In genomic region chr1:113089466-113089865, GRCm38 (mm10) we compare ENCODE assay signal across 19 mouse cellular contexts.
A peak's percentile ranks its signal among the peaks of the same experiment; 100 is the strongest.
DNase-seq lines count a peak whose midpoint lies in the region; ATAC-seq and TF ChIP-seq lines count a peak whose summit lies in the region.
"Had no signal": no experiment of that assay in that cellular context is flagged by ENCODE, and none has a peak within 500 bp of the region (broad histone marks: within the 10 kb centered on the region; RNA-seq: fewer than 3 reads in every experiment).

No protein-coding gene starts in this region.

- H3K9me3 ChIP-seq in intestine, embryonic 15.5 days: no peaks in the 10 kb centered on the region
- H3K9me3 ChIP-seq in intestine, postnatal 0 days (ENCODE audit: control insufficient read depth): no peaks in the 10 kb centered on the region
- no peaks in the 10 kb centered on the region for H3K9me3 ChIP-seq in intestine, embryonic 16.5 days (ENCODE audit: control insufficient read depth, low read length)
- no peaks in the 10 kb centered on the region for H3K9me3 ChIP-seq in midbrain, postnatal 0 days (ENCODE audit: low read length)

- H3K9ac ChIP-seq in intestine, embryonic 15.5 days: no peak overlapping the region
- no peak overlapping the region for H3K9ac ChIP-seq in intestine, postnatal 0 days (ENCODE audit: low read depth, low read length)
- no peak overlapping the region for H3K9ac ChIP-seq in intestine, embryonic 16.5 days (ENCODE audit: low read depth, low read length)
- no peak overlapping the region for H3K9ac ChIP-seq in midbrain, postnatal 0 days (replicated peaks; ENCODE audit: low read length, poor library complexity, severe bottlenecking)

- TF ChIP-seq CTCF in intestine, postnatal 0 days (IDR thresholded peaks at IDR 0.05; ENCODE audit: low read depth): no peak
- no peak for TF ChIP-seq CTCF in midbrain, postnatal 0 days (IDR thresholded peaks at IDR 0.05)

- no peak for DNase-seq in midbrain, postnatal 0 days (ENCODE audit: low spot score)
- DNase-seq: adrenal gland, adult 2 months; adrenal gland, adult 8-10 months; adrenal gland, postnatal 10 days; adrenal gland, postnatal 14 days; adrenal gland, postnatal 25 days; adrenal gland, postnatal 36 days; B cell, adult 2 months; cerebellum, adult 11 months; cerebellum, adult 11-12 months; cerebellum, adult 18-20 months had no signal

- no peak overlapping the region for H3K4me2 ChIP-seq in intestine, embryonic 15.5 days (replicated peaks)
- no peak overlapping the region for H3K4me2 ChIP-seq in intestine, postnatal 0 days (replicated peaks; ENCODE audit: low read depth)
- no peak overlapping the region for H3K4me2 ChIP-seq in intestine, embryonic 16.5 days (ENCODE audit: low read depth, low read length)
- H3K4me2 ChIP-seq in midbrain, postnatal 0 days (ENCODE audit: low read depth, low read length, poor library complexity, severe bottlenecking): no peak overlapping the region

- H3K27ac ChIP-seq in intestine, embryonic 15.5 days: no peak overlapping the region
- no peak overlapping the region for H3K27ac ChIP-seq in intestine, postnatal 0 days (ENCODE audit: low read depth, low read length)
- no peak overlapping the region for H3K27ac ChIP-seq in intestine, embryonic 16.5 days (ENCODE audit: low read length)
- H3K27ac ChIP-seq in midbrain, postnatal 0 days (ENCODE audit: low read depth, low read length): no peak overlapping the region

- peak; percentile 59 for ATAC-seq in intestine, embryonic 15.5 days
- ATAC-seq in intestine, postnatal 0 days: no peak
- peak; percentile 72 for ATAC-seq in intestine, embryonic 16.5 days
- ATAC-seq in midbrain, postnatal 0 days (ENCODE audit: low FRiP score): no peak
- ATAC-seq: activated CD4-positive, CD25-positive, alpha-beta regulatory T cell, adult 4 months; CD4-positive, CD25-positive, alpha-beta regulatory T cell, adult 4 months; Patski had no signal

- H3K36me3 ChIP-seq in intestine, embryonic 15.5 days: no peaks in the 10 kb centered on the region
- H3K36me3 ChIP-seq in intestine, postnatal 0 days (ENCODE audit: control insufficient read depth, insufficient read depth): no peaks in the 10 kb centered on the region
- no peaks in the 10 kb centered on the region for H3K36me3 ChIP-seq in intestine, embryonic 16.5 days (ENCODE audit: control insufficient read depth, insufficient read depth, low read length)
- no peaks in the 10 kb centered on the region for H3K36me3 ChIP-seq in midbrain, postnatal 0 days (ENCODE audit: insufficient read depth, low read length)
- H3K36me3 ChIP-seq: G1E had no signal

- no peak overlapping the region for H3K4me3 ChIP-seq in intestine, embryonic 15.5 days (replicated peaks)
- no peak overlapping the region for H3K4me3 ChIP-seq in intestine, postnatal 0 days (ENCODE audit: low read depth, low read length)
- H3K4me3 ChIP-seq in intestine, embryonic 16.5 days (ENCODE audit: low read length): no peak overlapping the region
- H3K4me3 ChIP-seq in midbrain, postnatal 0 days (ENCODE audit: low read depth, low read length): no peak overlapping the region

- no peaks in the 10 kb centered on the region for H3K27me3 ChIP-seq in intestine, embryonic 15.5 days (replicated peaks)
- no peaks in the 10 kb centered on the region for H3K27me3 ChIP-seq in intestine, postnatal 0 days (replicated peaks; ENCODE audit: control insufficient read depth, insufficient read depth, low read length)
- no peaks in the 10 kb centered on the region for H3K27me3 ChIP-seq in intestine, embryonic 16.5 days (replicated peaks; ENCODE audit: control insufficient read depth, insufficient read depth, low read length)
- H3K27me3 ChIP-seq in midbrain, postnatal 0 days (ENCODE audit: insufficient read depth, low read length): no peaks in the 10 kb centered on the region
- H3K27me3 ChIP-seq: CH12.LX, Patski had no signal

- H3K4me1 ChIP-seq in intestine, embryonic 15.5 days (replicated peaks): no peaks in the 10 kb centered on the region
- H3K4me1 ChIP-seq in intestine, postnatal 0 days (replicated peaks; ENCODE audit: control insufficient read depth, insufficient read depth, low read length): no peaks in the 10 kb centered on the region
- no peaks in the 10 kb centered on the region for H3K4me1 ChIP-seq in intestine, embryonic 16.5 days (ENCODE audit: control insufficient read depth, insufficient read depth, low read length)
- no peaks in the 10 kb centered on the region for H3K4me1 ChIP-seq in midbrain, postnatal 0 days (ENCODE audit: insufficient read depth, low read length)

Comparison
In these comparisons a context has a peak if more than half of its experiments do, and no peak if none do; other contexts are left out.
1. ATAC-seq: peak in intestine, embryonic 15.5 days (single experiment) and intestine, embryonic 16.5 days (single experiment); none in intestine, postnatal 0 days (single experiment) and midbrain, postnatal 0 days (single experiment).